Mouse (Mus musculus): ENCODE data around the gene E330009J07Rik. TPM values are rescaled to one million over a fixed set of nuclear protein-coding genes. Genes with fewer than 3 reads are reported as not detected.

The E330009J07Rik gene
- total RNA-seq (2021) = 10 to 100 TPM; 57.2 to 65.2 TPM
- long read RNA-seq, experiment 1, full-length matches to known transcripts = 78 of 92 reads
- long read RNA-seq, experiment 1, partial matches to known transcripts = 10 of 92 reads
- long read RNA-seq, experiment 1, other reads (novel, unspliced or antisense) = 4 of 92 reads
- long read RNA-seq, experiment 2, full-length matches to known transcripts = 88 of 105 reads
- long read RNA-seq, experiment 2, partial matches to known transcripts = 4 of 105 reads
- long read RNA-seq, experiment 2, other reads (novel, unspliced or antisense) = 13 of 105 reads

DNA sequence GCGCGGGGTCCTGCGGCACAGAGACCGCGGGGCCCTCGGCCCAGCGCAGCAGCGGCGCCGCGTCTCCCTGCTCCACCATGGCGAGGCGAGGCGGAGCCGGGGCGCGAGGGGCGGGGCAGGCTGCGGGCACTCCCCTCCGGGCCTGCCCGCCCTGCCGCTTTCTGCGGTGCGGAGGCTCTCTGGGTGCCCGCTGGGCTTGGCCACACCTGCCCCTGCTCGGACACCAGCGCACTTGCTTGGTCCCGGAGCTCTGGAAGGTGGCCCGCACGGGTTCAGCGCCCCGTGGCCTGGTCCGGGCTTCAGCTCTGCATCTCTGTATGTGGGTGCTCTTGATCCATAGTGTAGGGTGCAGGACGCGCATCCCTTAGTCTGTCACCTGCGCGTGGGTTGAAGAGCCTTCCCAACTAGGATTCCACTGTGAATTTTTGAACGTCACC, at the start of gene E330009J07Rik:
TSS of gene E330009J07Rik (minus strand) at position 89 of the 437 bp plus-strand sequence.
- H3K27ac ChIP-seq = peak within 1 kb of the TSS; percentile 89
- intact Hi-C loops (cut with DNase I) = no loop called here
- peak; percentile 82 to 83 for DNase-seq (ENCODE audit: extremely low spot score in 1 of 2, low spot score in 2 of 2)
- peak within 1 kb of the TSS; percentile 95 for H3K4me3 ChIP-seq
- TF ChIP-seq CTCF (IDR thresholded peaks at IDR 0.05) = no peak

DNA sequence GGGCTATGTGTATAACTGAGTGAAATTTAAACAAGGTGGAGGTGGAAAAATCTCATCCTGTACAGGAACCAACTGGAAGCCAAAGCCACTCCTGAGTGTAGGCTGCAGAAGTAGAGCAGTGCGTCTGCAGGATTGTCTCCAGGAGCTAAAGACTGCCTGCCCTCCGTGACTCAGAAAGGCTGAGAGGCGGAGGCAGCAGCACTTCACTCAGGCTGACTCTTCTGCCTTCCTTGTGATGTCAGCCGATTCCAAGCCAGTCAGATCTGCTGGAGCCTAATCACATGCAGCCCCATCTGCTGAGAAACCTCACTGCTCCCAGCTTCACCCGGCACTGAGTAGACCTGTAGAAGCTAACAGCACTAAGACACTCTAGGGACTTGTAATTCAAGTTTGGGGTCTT, 46.4 kb upstream of the E330009J07Rik start:
- intact Hi-C loops (cut with DNase I) = loop anchor here (5.0 kb wide), 1 partner anchor 130 kb away; the partner anchor contains the start of gene Tas2r138
- no peak for TF ChIP-seq CTCF (IDR thresholded peaks at IDR 0.05)
- peak; percentile 10 to 16 for DNase-seq (ENCODE audit: extremely low spot score in 1 of 2, low spot score in 2 of 2)
- no peak overlapping the region for H3K4me3 ChIP-seq
- no peak overlapping the region for H3K27ac ChIP-seq

DNA sequence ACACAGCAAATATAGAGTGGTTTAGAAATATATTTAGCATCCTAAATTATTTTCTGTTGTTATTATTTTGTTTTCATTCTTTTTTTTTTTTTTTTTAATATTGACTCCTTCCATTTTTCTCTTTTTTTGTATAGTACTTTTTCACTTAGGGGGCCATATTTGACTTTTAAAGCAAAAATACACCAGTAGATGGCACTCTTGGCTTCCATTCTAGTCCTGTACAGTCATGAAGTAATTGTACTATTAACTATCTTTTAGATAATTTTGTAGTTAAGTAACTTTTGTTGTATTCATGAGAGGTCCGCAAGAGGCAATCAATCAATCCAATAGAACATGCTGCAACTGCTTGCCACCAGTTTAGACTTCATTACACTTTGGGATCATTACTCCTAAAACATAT, 43.8 kb upstream of the E330009J07Rik start:
- intact Hi-C loops (cut with DNase I) = loop anchor here (1.0 to 5.0 kb wide), 2 partner anchors 133 to 210 kb away; partner anchors contain the start of gene Tas2r138
- TF ChIP-seq CTCF (IDR thresholded peaks at IDR 0.05) = peak; percentile 49
- H3K4me3 ChIP-seq = no peak overlapping the region

GRCm38 (mm10) chr6:40476132-40476531, 40.2 kb upstream of the E330009J07Rik start:
- no peak for DNase-seq (ENCODE audit: extremely low spot score in 1 of 2, low spot score in 2 of 2)
- TF ChIP-seq CTCF (IDR thresholded peaks at IDR 0.05) = no peak
- intact Hi-C loops (cut with DNase I) = no loop called here
- Histone ChIP-seq H3K4me3 (no peak overlapping the region), H3K27ac (no peak overlapping the region)

More for the DNA sequence above, 43.8 kb upstream of the E330009J07Rik start:
- H3K27ac ChIP-seq = no peak overlapping the region
- no peak for DNase-seq (ENCODE audit: extremely low spot score in 1 of 2, low spot score in 2 of 2)

GRCm38 (mm10) chr6:40471720-40472010, 35.7 kb upstream of the E330009J07Rik start:
- DNase-seq (ENCODE audit: extremely low spot score in 1 of 2, low spot score in 2 of 2) = no peak
- Histone ChIP-seq H3K4me3 (peak overlapping the region; percentile 56), H3K27ac (peak overlapping the region; percentile 95)
- intact Hi-C loops (cut with DNase I) = loop anchor here (2.0 to 5.0 kb wide), 3 partner anchors 33 to 147 kb away; partner anchors contain the start of genes Agk and Wee2
- no peak for TF ChIP-seq CTCF (IDR thresholded peaks at IDR 0.05)

DNA sequence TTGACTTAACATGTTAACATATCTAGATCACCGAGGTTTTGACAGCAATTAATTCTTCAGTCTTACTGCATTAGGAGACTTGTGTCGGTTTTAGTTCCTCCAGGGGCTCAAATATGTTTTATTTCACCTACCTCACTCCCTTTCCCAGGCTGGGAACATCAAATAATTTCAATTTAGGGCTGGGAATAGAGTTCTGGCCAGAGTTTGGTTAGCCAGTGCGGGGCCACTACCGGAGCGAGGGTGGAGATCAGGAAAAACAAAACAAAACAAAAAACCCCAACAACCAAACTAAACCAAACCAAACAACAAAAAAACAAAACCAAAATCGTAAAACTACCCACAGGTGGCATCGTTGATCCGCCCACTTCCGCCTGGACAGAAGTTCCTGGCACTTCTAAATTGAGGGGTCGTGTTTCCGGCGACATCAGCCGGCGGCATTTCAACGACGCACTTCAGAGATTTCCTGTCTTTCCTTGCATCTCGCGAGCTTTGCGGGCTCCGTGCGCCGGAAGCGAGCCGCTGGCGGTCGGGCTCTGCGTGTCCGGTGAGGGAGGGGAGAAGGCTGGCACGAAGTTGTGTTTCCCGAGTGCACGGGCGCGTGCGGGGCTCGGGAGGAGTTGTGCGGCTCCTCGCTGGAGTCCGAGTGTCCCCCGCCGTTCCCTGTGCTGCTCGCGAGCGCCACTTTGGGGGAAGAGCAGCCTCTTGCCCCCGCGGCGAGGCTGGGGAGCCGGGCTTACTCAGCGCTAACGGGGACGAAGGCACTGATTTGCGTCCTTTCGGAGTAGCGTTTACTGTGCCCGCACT, 35.2 kb upstream of the E330009J07Rik start, which contains the start of gene Ssbp1:
TSS of gene Ssbp1 (plus strand) at position 437 of the 804 bp plus-strand sequence.
- intact Hi-C loops (cut with DNase I) = loop anchor here (2.0 to 5.0 kb wide), 3 partner anchors 32 to 146 kb away; partner anchors contain the start of genes Agk and Wee2

GRCm38 (mm10) chr6:40465710-40466109, 29.8 kb upstream of the E330009J07Rik start:
- no peak overlapping the region for H3K27ac ChIP-seq
- no peak overlapping the region for H3K4me3 ChIP-seq
- intact Hi-C loops (cut with DNase I) = no loop called here
- TF ChIP-seq CTCF (IDR thresholded peaks at IDR 0.05) = peak; percentile 40
- DNase-seq (ENCODE audit: extremely low spot score in 1 of 2, low spot score in 2 of 2) = no peak

More for the DNA sequence above, 35.2 kb upstream of the E330009J07Rik start, which contains the start of gene Ssbp1:
- peak; percentile 89 to 91 for DNase-seq (ENCODE audit: extremely low spot score in 1 of 2, low spot score in 2 of 2)
- H3K4me3 ChIP-seq = peak within 1 kb of the TSS; percentile 56
- peak; percentile 10 for TF ChIP-seq CTCF (IDR thresholded peaks at IDR 0.05)
- peak within 1 kb of the TSS; percentile 95 for H3K27ac ChIP-seq

- peak; percentile 68 for TF ChIP-seq CTCF (IDR thresholded peaks at IDR 0.05)
- no peak for DNase-seq (ENCODE audit: extremely low spot score in 1 of 2, low spot score in 2 of 2)
- intact Hi-C loops (cut with DNase I) = no loop called here
- Histone ChIP-seq H3K4me3 (no peak overlapping the region), H3K27ac (no peak overlapping the region)
These were observed 18.6 kb upstream of the E330009J07Rik start for GRCm38 (mm10) chr6:40454436-40455041.

- no peak overlapping the region for H3K4me3 ChIP-seq
- intact Hi-C loops (cut with DNase I) = no loop called here
- no peak for TF ChIP-seq CTCF (IDR thresholded peaks at IDR 0.05)
- no peak for DNase-seq (ENCODE audit: extremely low spot score in 1 of 2, low spot score in 2 of 2)
- no peak overlapping the region for H3K27ac ChIP-seq
These were observed 12.7 kb upstream of the E330009J07Rik start for GRCm38 (mm10) chr6:40448626-40449025.

GRCm38 (mm10) chr6:40443281-40443928, 7.5 kb upstream of the E330009J07Rik start:
- intact Hi-C loops (cut with DNase I) = no loop called here
- no peak for TF ChIP-seq CTCF (IDR thresholded peaks at IDR 0.05)
- no peak for DNase-seq (ENCODE audit: extremely low spot score in 1 of 2, low spot score in 2 of 2)
- H3K27ac ChIP-seq = no peak overlapping the region
- H3K4me3 ChIP-seq = no peak overlapping the region

GRCm38 (mm10) chr6:40441755-40442154, 5.8 kb upstream of the E330009J07Rik start:
- no peak overlapping the region for H3K27ac ChIP-seq
- no peak overlapping the region for H3K4me3 ChIP-seq
- peak; percentile 14 for TF ChIP-seq CTCF (IDR thresholded peaks at IDR 0.05)
- no peak for DNase-seq (ENCODE audit: extremely low spot score in 1 of 2, low spot score in 2 of 2)
- intact Hi-C loops (cut with DNase I) = no loop called here
